Mouse (Mus musculus) brain, embryonic 14.5 days (tissue): ENCODE data around the gene Ccdc8.

Experiments used
- CTCF ChIP-seq: fragments of 200-500 bp; IDR thresholded peaks from 2 replicates; pipeline ENCODE4 v1.5.1; 2012; ENCODE audit warnings: inconsistent platforms, mild to moderate bottlenecking, moderate library complexity, borderline replicate concordance; ENCODE audit not compliant: insufficient read depth, insufficient read length; ENCODE audit errors: extremely low read depth
- POLR2A ChIP-seq: fragments of 200-500 bp; IDR thresholded peaks from 2 replicates; pipeline ENCODE4 v1.6.1; 2012; ENCODE audit warnings: mild to moderate bottlenecking, inconsistent platforms, borderline replicate concordance; ENCODE audit not compliant: poor library complexity, insufficient read depth, insufficient read length, severe bottlenecking; ENCODE audit errors: extremely low read depth

DNA sequence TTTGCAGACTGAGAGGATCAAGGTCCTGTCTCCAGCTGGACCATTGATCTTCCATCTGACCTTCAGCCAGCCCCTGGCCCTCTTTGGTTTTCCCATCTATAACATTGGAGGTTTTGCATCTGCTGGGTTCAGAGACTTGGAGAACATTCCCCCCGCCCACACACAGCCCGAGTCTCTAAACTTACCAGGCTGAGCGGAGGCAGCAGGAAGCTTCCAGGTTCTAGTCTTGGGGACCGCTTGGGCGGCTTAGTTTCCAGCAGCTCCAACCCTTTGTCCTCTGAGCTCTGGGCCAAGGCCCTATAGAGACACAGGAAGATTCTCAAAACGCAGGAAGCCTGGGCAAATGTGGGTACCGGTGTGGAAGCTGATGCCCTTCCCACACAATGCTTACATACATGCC, 46.9 kb downstream of the Ccdc8 start:
- no peak for TF ChIP-seq CTCF
- no peak for TF ChIP-seq POLR2A
